Mouse (Mus musculus) adrenal gland, postnatal 36 days (tissue): ENCODE measurements around the gene Eln. TPM values are rescaled to one million over a fixed set of nuclear protein-coding genes. Genes with fewer than 3 reads are reported as not detected.
A peak's percentile ranks its signal among the peaks of the same experiment; 100 is the strongest.

Experiments
- DNase-seq, 2 experiments: peaks; one replicate each; pipeline ENCODE4 v3.0.0; 2021; ENCODE audit warnings: mixed read lengths in 1 of 2
- total RNA-seq, 2 experiments: library from RNA; stranded (reverse); gene quantifications; 2 replicates each; pipeline ENCODE4 v1.2.3; 2021

The Eln gene
- total RNA-seq, 2 experiments from 2014 or later: 20.4 to 51.7 TPM

GRCm38 (mm10) chr5:134684398-134684797 lies 62.7 kb downstream of the Eln start:
- no peak for DNase-seq

- DNase-seq: no peak
Measured at GRCm38 (mm10) chr5:134683813-134684212, 63.3 kb downstream of the Eln start.

DNA sequence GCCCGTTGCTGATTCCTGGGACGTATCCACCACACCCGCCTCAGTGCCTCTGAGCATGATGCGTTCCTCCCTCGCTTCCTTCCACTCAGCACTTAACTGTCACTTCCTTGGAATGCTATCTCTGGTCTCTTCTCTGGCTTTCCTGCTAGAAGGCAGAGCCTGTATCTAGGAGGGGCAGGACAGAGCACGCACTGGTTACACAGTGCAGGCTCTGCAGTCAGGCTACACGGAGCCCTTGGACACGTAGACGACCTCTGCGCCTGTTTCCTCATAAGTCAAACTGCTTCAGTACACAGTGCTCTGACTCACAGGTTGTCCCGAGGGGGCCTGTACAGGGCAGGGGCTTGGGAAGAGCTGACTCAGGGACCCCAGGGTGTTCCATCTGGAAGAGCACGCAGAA lies 66.9 kb downstream of the Eln start:
- no peak for DNase-seq

- DNase-seq: no peak
Measured at GRCm38 (mm10) chr5:134678827-134679546, 68.1 kb downstream of the Eln start.

DNA sequence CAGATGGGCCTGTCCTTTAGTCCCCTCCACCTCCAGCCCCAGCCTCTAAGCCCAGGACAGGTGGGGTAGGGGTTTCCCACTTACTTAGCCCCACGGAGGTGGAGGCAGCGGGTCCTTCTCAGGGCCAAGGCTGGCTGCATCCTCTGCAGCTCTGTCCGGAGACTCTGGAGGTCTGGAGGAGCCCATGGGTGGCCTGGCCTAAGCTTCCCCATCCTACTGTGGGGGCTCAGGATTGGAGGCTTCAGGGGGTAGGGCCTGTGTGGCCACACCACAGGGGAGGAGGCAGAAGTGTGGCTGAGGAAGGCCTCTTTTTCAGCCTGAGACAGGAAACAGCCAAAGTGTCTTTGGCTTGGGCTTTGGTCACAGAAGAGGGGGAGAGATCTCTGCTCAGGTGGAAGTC lies 69.1 kb downstream of the Eln start:
- DNase-seq: peak; percentile 27 to 34

DNA sequence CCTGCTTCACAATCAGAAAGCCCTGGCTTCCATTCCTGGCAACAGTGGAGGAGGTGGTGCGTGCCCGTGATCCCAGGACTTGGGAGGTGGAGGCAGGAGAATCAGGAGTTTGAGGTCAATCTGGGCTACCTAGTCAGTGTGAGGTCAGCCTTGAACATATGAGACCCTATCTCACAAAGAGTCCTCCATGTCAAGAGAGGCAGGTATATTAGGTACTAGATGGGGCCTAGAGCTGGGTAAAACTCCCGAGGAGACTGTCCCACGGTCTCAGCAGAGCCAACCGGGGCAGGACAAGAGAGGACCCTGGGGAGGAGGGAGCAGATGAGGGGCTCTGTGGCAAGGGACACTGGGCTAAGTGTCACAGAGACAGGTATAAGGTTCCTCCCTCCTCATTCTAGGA lies 69.6 kb downstream of the Eln start:
- DNase-seq: no peak

GRCm38 (mm10) chr5:134675956-134676759 lies 71.0 kb downstream of the Eln start:
- DNase-seq: peak; percentile 86 to 90

DNA sequence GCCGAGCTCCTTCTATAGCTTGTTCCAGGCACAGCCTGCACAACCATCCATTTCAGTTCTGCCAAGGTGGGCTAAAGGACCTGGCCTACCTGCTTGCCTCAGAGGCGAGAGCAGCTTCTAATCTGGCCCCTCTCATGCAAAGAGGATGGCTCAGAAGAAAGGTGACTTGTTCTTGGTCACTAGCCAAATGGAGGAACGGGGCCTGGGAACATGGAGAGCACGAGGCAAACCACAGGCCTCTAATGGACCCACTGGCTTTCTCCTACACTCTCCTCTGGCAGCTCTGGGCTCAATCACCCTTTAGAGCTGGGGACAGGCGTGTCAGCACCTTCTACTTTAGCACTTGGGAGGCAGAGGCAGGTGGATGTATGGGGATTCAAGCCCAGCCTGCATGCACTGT lies 72.1 kb downstream of the Eln start:
- DNase-seq: no peak

DNA sequence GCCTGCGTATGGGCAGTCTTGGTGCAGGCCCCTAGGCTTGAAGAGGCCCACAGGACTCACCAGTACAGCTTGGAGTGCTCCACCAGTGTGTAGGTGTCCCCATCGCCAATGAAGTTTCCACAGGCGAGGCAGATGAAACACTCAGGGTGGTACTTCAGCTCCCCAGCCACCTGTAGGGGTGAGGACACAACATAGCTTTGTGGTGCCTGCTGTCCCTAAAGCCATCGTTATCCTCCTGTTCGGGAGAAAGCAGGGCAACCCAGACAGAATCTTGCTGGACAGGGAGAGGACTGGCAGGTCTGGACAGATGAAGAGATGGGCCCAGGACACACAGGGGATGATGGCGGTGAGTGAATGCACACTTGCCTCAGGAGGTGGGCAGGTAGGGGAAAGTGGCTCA lies 74.5 kb downstream of the Eln start:
- no peak for DNase-seq

GRCm38 (mm10) chr5:134672198-134672516 lies 75.0 kb downstream of the Eln start:
- DNase-seq: no peak

DNA sequence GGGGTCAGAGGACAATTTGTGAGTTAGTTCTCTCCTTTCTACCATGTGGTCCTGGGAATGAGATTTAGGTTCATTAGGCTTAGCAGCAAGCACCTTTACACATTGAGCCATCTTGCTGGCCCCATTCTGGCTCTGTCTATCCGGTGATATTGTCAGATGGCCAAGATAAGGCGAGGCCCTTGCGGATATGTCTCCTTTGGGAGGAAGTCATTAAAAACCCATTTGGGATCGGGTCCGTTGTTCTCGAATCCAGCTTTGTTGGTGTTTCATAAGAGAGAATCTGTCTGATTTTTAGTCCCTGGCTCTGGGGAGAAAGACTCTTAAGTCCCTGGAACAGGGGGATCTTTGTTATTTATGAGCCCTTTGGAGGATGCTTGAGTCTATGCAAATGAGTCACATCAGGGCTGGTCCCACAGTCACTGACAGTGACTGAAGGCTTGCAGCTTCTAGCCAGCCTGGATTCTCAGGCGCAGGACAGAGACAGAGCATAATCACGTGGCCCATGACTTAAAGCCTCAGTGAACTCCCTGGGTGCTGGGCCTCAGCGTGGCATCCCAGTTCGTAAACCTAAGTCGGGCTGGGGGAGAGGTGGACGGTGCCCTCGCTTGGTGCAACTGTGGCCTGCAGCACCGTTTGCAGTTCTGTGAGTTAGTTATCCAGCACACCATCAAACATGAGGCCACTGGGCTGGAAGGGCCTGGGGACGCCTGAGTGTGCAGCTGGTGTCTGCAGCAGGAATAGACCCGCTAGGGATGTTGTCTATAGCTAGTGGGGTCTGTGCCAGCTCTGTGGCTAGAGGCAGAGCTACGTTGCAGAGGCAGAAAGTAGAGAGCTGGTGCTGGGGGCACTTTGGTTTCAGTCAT lies 75.6 kb downstream of the Eln start:
- no peak for DNase-seq

GRCm38 (mm10) chr5:134669001-134669708 lies 78.0 kb downstream of the Eln start:
- DNase-seq: no peak

DNA sequence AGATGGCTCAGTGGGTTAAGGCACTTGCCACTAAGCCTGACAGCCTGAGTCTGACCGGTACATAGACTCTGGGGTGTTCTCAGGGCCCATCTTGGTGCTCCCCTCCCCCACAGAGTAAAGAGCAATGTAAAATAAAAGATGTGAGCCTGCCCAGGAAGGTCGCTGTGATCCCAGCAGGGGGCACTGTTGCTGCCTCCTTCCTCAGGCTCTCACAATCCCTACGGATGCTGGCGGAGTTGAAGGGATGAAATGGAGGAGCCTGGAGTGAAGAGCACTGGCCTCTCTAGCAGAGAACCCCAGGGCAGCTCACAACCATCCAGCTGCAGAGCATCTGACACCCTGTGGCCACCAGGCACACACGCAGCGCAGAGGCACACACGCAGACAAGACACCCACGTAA lies 78.6 kb downstream of the Eln start:
- DNase-seq: peak; percentile 38 to 64

DNA sequence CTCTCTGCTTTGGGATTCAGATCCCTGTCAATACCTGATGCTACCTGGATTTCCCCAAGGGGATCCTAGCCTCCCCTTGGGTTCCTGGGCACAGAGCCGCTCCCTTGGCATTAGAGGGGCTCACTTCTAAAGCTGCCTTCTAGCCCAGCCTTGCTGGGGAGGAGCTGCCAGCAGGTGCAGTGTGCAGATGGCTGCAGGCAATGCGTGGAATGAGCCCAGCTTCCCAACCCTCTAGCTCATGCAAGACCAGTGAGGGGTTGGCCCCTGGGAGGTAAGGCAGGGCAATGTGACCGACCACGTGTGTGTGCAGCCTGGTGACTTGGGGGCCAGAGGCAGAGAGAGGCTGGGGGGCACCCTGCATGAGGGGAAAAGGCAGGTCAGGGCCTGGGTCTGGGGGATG lies 90.4 kb downstream of the Eln start:
- DNase-seq: no peak

Other genes starting within 250 kb of the Eln start
- 10 to 100 TPM; 15.1 to 21.0 TPM for gene Clip2, start 194.9 kb downstream of the Eln start, total RNA-seq
- gene Syna, start 187.2 kb downstream of the Eln start, total RNA-seq: not detected
- 10 to 100 TPM; 48.2 to 49.4 TPM for gene Rfc2, start 166.0 kb downstream of the Eln start, total RNA-seq
- 1 to 10 TPM; 3.3 to 4.4 TPM for gene Lat2, start 132.3 kb downstream of the Eln start, total RNA-seq
- 100 to 1,000 TPM; 288 to 289 TPM for gene Eif4h, start 107.8 kb downstream of the Eln start, total RNA-seq
- 10 to 100 TPM; 19.5 to 22.6 TPM for gene Limk1, start 58.7 kb downstream of the Eln start, total RNA-seq
- gene Tmem270, start 159.4 kb upstream of the Eln start, total RNA-seq: not detected
- not detected for gene Cldn13, start 168.2 kb upstream of the Eln start, total RNA-seq
- 10 to 100 TPM; 18.5 to 29.9 TPM for gene Mettl27, start 185.0 kb upstream of the Eln start, total RNA-seq
- not detected for gene Cldn4, start 199.6 kb upstream of the Eln start, total RNA-seq
- gene Cldn3, start 238.9 kb upstream of the Eln start, total RNA-seq: under 1 TPM in 1 of 2 experiments, not detected in 1; 0.43 TPM